Mouse (Mus musculus) layer of hippocampus, adult 9-10 months (tissue): ENCODE results near the gene Alkal2.

Source experiments
- DNase-seq: peaks from one replicate; pipeline ENCODE4 v3.0.0; 2022; ENCODE audit warnings: low spot score

Alkal2 gene

GRCm38 (mm10) chr12:30928182-30928581 lies 44.1 kb downstream of the Alkal2 start:
- no peak for DNase-seq

DNA sequence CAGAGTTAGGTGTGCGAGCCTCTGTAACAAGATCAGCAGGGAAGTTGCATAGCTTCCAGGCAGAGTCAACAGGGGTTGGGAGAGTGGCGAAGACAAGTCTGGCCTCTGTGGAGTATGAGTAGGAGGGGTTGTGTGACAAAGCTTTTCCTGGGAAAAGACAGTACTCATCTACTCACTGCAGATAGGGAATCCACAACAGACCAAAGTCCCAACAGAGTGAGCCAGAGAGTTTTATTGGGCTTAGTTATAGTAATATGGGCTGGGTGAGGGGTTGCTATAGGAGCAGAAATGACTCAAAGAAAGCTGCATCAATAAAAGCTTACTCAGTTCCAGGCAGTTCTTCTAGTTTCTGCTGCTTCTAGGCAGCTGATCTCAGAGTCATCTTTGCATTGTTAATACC lies 49.2 kb downstream of the Alkal2 start:
- no peak for DNase-seq

GRCm38 (mm10) chr12:30936899-30937298 lies 52.8 kb downstream of the Alkal2 start:
- DNase-seq: no peak
